ENCODE assay signal across 28 mouse cellular contexts in genomic region chr17:32247616-32248015, GRCm38 (mm10). TPM values are rescaled to one million over a fixed set of nuclear protein-coding genes. Genes with fewer than 3 reads are reported as not detected.
"Had no signal": no experiment of that assay in that cellular context is flagged by ENCODE, and none has a peak within 500 bp of the region (broad histone marks: within the 10 kb centered on the region; RNA-seq: fewer than 3 reads in every experiment).

No protein-coding gene starts in this region.

- H3K4me3 ChIP-seq: heart, adult 2 months; heart, embryonic 13.5 days; heart, embryonic 15.5 days; hindbrain, embryonic 13.5 days; hindbrain, embryonic 15.5 days; kidney, embryonic 15.5 days; limb, embryonic 13.5 days had no signal

- ATAC-seq: forebrain, postnatal 0 days; hindbrain, postnatal 0 days; intestine, embryonic 16.5 days had no signal

- H3K27ac ChIP-seq: heart, adult 2 months; heart, embryonic 13.5 days; heart, embryonic 15.5 days; hindbrain, embryonic 13.5 days; hindbrain, embryonic 15.5 days; hindbrain, postnatal 0 days; kidney, embryonic 15.5 days; kidney, postnatal 0 days; limb, embryonic 13.5 days had no signal

- H3K36me3 ChIP-seq: heart, embryonic 15.5 days; hindbrain, embryonic 15.5 days had no signal

- DNase-seq: forebrain, postnatal 0 days; gastrocnemius, postnatal 14 days; gastrocnemius, postnatal 36 days; heart, adult 11 months; heart, adult 2 months; heart, postnatal 14 days; heart, postnatal 36 days; kidney, adult 11 months; kidney, adult 2 months; kidney, adult 9 months; kidney, postnatal 14 days; kidney, postnatal 36 days; layer of hippocampus, adult 9-11 months; layer of hippocampus, postnatal 36 days; left cerebral cortex, postnatal 4 days had no signal

- H3K9me3 ChIP-seq: heart, embryonic 13.5 days; heart, embryonic 15.5 days; hindbrain, embryonic 13.5 days; hindbrain, embryonic 15.5 days; kidney, embryonic 15.5 days; limb, embryonic 13.5 days had no signal

- H3K27me3 ChIP-seq: heart, embryonic 13.5 days; heart, embryonic 15.5 days; hindbrain, embryonic 13.5 days; hindbrain, embryonic 15.5 days; kidney, embryonic 15.5 days; limb, embryonic 13.5 days had no signal

- H3K9ac ChIP-seq: forebrain, postnatal 0 days; heart, embryonic 13.5 days; heart, embryonic 15.5 days; hindbrain, embryonic 13.5 days; hindbrain, embryonic 15.5 days; kidney, embryonic 15.5 days; limb, embryonic 13.5 days had no signal

- H3K4me2 ChIP-seq: heart, embryonic 11.5 days; heart, embryonic 13.5 days; heart, embryonic 15.5 days; hindbrain, embryonic 13.5 days; hindbrain, embryonic 15.5 days; kidney, embryonic 15.5 days; limb, embryonic 13.5 days had no signal

RNA-seq across cellular contexts. Expression of gene Ephx3, which starts 58.3 kb away (rescaled TPM):
- total RNA-seq: hematopoietic stem cell, adult 5-6 weeks had no signal
- polyA plus RNA-seq: heart, embryonic 11.5 days; heart, embryonic 13.5 days; intestine, embryonic 14.5 days; limb, embryonic 11.5 days had no signal
